Mouse (Mus musculus): Measurements from ENCODE around the gene C130050O18Rik.

The C130050O18Rik gene

GRCm38 (mm10) chr5:139455166-139455565, 50.1 kb downstream of the C130050O18Rik start:
- no peak for DNase-seq (ENCODE audit: low read depth, low spot score)

- DNase-seq (ENCODE audit: low read depth, low spot score), result no peak
Observed at GRCm38 (mm10) chr5:139457241-139457640, 52.2 kb downstream of the C130050O18Rik start.

- no peak for DNase-seq (ENCODE audit: low read depth, low spot score)
Observed at GRCm38 (mm10) chr5:139459938-139460337, 54.9 kb downstream of the C130050O18Rik start.

GRCm38 (mm10) chr5:139460384-139461067, 55.4 kb downstream of the C130050O18Rik start, which contains the start of gene 3110082I17Rik:
Gene 3110082I17Rik, minus strand, starts transcription at chr5:139460527.
- peak; percentile 95 for DNase-seq (ENCODE audit: low read depth, low spot score)

- no peak for DNase-seq (ENCODE audit: low read depth, low spot score)
Observed at GRCm38 (mm10) chr5:139464874-139465273, 59.8 kb downstream of the C130050O18Rik start.
